Mouse (Mus musculus) bone marrow, adult 2 months (tissue): Measurements from ENCODE around the gene Upp2. TPM values are rescaled to one million over a fixed set of nuclear protein-coding genes. Genes with fewer than 3 reads are reported as not detected.

Experiments
- H3K27ac ChIP-seq: fragments of 200-500 bp; 2 replicates; pipeline ENCODE4 v1.5.1; 2012; ENCODE audit warnings: low read depth, mild to moderate bottlenecking, control low read depth, inconsistent platforms, low read length; ENCODE audit not compliant: control insufficient read depth, poor library complexity, insufficient read depth
- H3K4me1 ChIP-seq: fragments of 200-500 bp; 2 replicates; pipeline ENCODE4 v1.6.1; 2011; ENCODE audit warnings: low read length; ENCODE audit not compliant: control insufficient read depth, insufficient read depth
- H3K4me3 ChIP-seq: fragments of 200-500 bp; replicated peaks from 2 replicates; pipeline ENCODE3; 2011; ENCODE audit warnings: mild to moderate bottlenecking, low read depth, low read length, control low read depth; ENCODE audit not compliant: control insufficient read depth
- CTCF ChIP-seq: fragments of 200-500 bp; IDR thresholded peaks from 2 replicates; pipeline ENCODE4 v1.5.1; 2011; ENCODE audit warnings: low read length, control low read depth; ENCODE audit not compliant: control insufficient read depth, insufficient read depth
- POLR2A ChIP-seq: fragments of 200-500 bp; IDR thresholded peaks from 2 replicates; pipeline ENCODE4 v1.6.1; 2011; ENCODE audit warnings: low read depth, mild to moderate bottlenecking, control low read depth, low read length, borderline replicate concordance; ENCODE audit not compliant: control insufficient read depth
- WGBS: fragments of 180-500 bp; shearing (Covaris S2); methylation state at CpG from one replicate; pipeline ENCODE4 v1.1.7; 2018; 5-methylcytosine and 5-hydroxymethylcytosine counted together
- polyA plus RNA-seq: library from polyadenylated mRNA; stranded (reverse); fragments of >200 nt; gene quantifications from 2 replicates; pipeline ENCODE4 v1.2.4, GENCODE M21; 2011; ENCODE audit warnings: low replicate concordance; ENCODE audit not compliant: missing spikeins, insufficient read depth, insufficient read length

Gene Upp2
- polyA plus RNA-seq, 1 experiment: 3.1 TPM

DNA sequence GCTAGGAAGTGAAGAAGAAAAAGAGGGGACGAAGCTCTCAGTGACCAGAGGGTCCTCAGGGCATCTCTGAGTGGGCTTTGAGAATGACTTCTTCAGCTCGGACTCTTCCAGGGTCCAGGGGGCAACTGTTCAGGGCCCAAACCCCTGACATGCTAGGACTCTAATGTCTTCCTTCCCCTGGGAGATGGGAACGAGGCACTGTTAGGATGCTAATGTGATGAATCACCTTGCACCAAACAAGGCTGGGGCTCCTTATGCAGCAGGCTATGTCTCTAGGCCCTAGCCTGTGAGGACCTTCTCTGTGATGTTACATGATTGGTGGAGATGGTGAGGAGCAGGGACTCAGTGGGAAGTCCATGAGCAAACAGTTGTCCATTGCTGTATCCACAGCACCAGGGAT is 114.3 kb downstream of the Upp2 start:
- H3K4me1 ChIP-seq: no peaks in the 10 kb centered on the region
- no peak for TF ChIP-seq CTCF
- TF ChIP-seq POLR2A: no peak
- no peak overlapping the region for H3K4me3 ChIP-seq
- 76% methylated on average over 3 of the region's 3 CpGs for WGBS
- no peak overlapping the region for H3K27ac ChIP-seq

DNA sequence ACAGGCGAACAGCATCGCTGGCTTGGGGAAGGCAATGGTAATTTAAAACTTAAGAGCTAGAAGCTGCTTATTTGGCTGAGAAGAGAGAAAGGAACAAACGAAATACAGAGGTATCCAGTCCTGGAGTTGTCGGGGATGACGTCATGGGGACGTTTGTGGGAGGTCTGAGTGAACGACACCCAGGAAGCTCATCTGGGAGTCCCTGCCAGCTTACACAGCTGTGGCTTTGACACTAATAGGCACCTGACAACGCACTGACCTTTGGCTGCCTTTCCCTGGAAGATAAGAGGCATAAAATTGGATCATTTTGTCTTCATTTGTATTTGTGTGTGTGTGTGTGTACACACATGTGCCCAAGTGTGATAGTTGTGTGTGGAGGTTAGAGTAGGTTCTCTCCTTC is 130.4 kb downstream of the Upp2 start:
- WGBS: 80% methylated on average over 8 of the region's 8 CpGs
- Histone ChIP-seq H3K4me1 (no peaks in the 10 kb centered on the region), H3K27ac (no peak overlapping the region), H3K4me3 (no peak overlapping the region)
- no peak for TF ChIP-seq CTCF

DNA sequence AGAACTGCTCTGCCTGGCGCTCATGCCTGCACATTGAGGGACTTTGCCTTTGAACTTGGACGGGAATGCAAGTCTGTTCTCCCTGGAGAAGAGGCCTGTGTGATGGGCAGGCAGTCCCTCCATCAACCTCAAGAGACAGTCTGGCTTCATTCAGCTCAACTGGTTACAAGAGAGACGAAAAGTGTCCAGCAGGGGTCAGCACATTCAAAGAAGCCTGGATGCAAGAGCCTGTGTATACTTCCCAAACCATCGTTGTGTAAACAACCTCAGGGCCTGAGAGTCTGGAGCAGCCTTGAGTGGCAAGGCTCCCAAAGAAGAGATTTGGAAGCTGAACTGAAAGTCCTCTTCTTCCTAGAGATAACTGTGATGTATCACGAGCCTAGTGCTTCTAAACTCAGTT is 132.8 kb downstream of the Upp2 start:
- Histone ChIP-seq H3K4me1 (no peaks in the 10 kb centered on the region), H3K4me3 (no peak overlapping the region), H3K27ac (no peak overlapping the region)
- WGBS: 40% methylated on average over 5 of the region's 5 CpGs
- no peak for TF ChIP-seq POLR2A
- no peak for TF ChIP-seq CTCF

DNA sequence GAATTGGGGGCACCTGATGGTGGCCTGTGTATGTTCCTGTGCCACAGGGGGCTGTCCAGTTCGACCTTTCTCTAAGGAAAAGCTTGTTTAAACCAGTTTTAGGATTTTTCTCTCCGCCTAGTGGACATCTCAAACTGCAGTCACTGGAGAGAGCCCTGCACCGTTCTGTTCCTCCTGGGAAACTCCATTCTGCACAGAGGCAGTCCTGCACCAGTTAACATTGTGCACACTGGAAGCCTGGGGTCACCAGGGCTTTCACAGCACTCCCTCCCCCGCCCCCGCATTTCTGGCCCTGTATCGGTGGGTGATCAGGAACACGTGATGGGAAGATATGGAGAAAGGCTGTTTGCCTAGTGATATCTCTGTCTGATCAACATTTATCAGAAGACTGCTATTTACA is 133.3 kb downstream of the Upp2 start:
- no peak for TF ChIP-seq CTCF
- TF ChIP-seq POLR2A: no peak
- H3K4me3 ChIP-seq: no peak overlapping the region
- no peak overlapping the region for H3K27ac ChIP-seq
- no peaks in the 10 kb centered on the region for H3K4me1 ChIP-seq
- 71% methylated on average over 7 of the region's 7 CpGs for WGBS

DNA sequence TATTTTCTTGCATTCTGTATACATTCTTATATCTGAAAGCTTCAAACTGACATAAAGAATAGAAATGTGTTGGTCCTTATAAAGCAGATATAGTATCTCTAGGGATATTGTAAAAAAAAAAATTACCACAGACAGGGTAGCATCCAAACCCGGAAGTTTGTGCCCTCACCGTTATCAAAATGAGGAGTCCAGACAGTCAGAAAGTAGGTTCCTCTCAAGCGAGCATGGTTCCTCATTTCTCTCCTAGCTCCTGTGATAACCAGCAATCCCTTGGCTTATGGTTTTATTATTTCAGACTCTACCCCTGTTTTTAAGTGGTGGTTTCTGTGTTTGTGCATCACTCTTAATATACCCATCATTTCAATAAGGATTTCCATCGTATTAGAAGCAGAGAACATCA is 134.5 kb downstream of the Upp2 start:
- Histone ChIP-seq H3K27ac (no peak overlapping the region), H3K4me1 (no peaks in the 10 kb centered on the region), H3K4me3 (no peak overlapping the region)
- no peak for TF ChIP-seq CTCF
- 26% methylated on average over 4 of the region's 4 CpGs for WGBS

DNA sequence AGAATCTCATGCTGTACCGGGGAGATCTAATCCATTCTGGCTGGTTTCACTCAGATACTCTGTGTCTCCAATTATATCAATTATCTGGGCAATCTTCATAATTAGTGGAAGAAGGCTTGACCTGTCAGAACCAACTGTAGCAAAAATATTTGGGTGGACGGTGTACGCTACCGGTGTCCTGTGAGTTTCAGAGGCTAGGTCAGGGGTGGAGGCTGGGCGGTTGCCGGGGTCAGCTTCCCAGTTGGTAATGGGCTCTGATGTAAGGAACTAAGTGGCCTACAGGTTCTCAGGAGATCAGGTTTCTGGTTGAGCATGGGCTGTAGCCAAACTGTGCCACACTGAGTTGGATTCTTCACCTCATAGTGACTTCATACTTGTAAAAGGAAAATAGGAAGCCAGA is 136.1 kb downstream of the Upp2 start:
- Histone ChIP-seq H3K4me1 (no peaks in the 10 kb centered on the region), H3K4me3 (no peak overlapping the region), H3K27ac (no peak overlapping the region)
- WGBS: 93% methylated on average over 6 of the region's 6 CpGs
- TF ChIP-seq CTCF: no peak
- no peak for TF ChIP-seq POLR2A

DNA sequence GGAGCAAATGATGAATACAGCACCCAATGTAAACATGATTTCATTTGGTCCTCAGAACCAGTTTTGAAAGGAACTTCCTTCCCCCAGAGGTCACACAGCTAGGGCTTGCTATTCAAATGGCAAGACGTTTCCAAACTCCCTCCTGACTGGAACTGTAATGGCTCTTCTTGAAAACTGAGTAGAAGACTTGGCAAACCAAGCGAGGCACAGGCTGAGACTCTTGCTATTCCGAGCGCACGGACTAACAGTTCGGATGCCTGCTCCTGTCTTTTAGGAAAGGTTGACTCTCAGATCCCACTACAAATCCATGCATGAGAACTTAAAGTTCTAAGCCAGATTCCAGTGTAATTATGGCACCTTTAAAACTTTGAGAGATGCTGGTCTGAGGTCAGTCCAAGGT is 136.5 kb downstream of the Upp2 start:
- TF ChIP-seq CTCF (no peak), POLR2A (no peak)
- no peak overlapping the region for H3K4me3 ChIP-seq
- 75% methylated on average over 6 of the region's 6 CpGs for WGBS
- no peak overlapping the region for H3K27ac ChIP-seq
- H3K4me1 ChIP-seq: no peaks in the 10 kb centered on the region

DNA sequence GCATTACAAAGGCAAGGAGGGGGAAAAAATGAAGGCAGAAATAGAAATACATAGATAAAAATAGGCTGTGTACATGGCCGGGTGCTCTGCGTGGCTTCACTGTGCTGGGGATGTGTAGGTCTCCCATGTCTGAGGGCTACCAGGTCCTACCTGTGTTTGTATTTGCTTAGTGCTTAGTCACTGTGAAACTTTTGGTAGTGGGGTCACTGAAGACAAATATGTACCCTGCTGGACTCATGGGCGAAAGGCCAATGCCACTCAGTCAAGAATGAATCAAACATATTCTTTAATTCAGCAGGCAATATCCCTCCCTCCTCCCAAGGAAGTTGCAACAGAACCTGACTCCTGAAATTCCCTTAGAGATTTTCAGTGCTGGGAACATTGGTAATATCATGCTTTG is 137.5 kb downstream of the Upp2 start:
- Histone ChIP-seq H3K4me1 (no peaks in the 10 kb centered on the region), H3K4me3 (no peak overlapping the region), H3K27ac (no peak overlapping the region)
- TF ChIP-seq POLR2A (no peak), CTCF (no peak)
- WGBS: 85% methylated on average over 3 of the region's 3 CpGs

DNA sequence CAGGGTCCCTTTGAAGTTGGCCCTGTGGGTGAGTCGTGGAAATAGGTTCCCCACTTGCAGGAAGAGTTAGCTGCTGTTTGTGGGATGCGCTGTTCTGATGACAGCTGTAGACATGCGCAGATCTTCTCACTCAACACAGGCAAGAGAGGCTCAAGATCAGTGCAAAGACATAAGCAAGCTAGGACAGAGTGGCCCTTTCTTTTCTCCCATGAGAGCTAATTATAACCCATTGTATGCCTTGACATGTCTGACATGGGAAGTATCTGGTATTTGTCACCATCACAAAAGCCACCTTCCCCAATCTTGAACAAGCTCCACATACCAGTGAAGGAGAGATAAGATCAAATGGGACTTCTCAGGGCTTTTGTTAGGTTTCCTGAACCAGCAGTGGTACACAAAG is 140.6 kb downstream of the Upp2 start:
- 81% methylated on average over 3 of the region's 3 CpGs for WGBS
- no peak for TF ChIP-seq POLR2A
- no peak for TF ChIP-seq CTCF
- H3K27ac ChIP-seq: no peak overlapping the region
- H3K4me1 ChIP-seq: no peaks in the 10 kb centered on the region
- H3K4me3 ChIP-seq: no peak overlapping the region
